Mouse (Mus musculus) heart, postnatal 0 days (tissue): ENCODE measurements around the gene Mpo. TPM values are rescaled to one million over a fixed set of nuclear protein-coding genes. Genes with fewer than 3 reads are reported as not detected.
A peak's percentile ranks its signal among the peaks of the same experiment; 100 is the strongest.

Experiments used
- ATAC-seq: fragments of 200-750 bp; cut with Nextera tagmentation; 2 replicates; pipeline ENCODE4 v1.8.0; 2017; ENCODE audit warnings: low read depth, moderate number of reproducible peaks, moderate library complexity; ENCODE audit not compliant: insufficient read depth
- DNase-seq: peaks from one replicate; pipeline ENCODE4 v3.0.0-alpha.2; 2016; ENCODE audit warnings: low spot score
- H3K27ac ChIP-seq: fragments of 300-500 bp; sonication (generic); 2 replicates; pipeline ENCODE4 v1.5.1; 2014; ENCODE audit warnings: low read depth, mild to moderate bottlenecking
- H3K27me3 ChIP-seq: fragments of 300-500 bp; sonication (generic); 2 replicates; pipeline ENCODE4 v1.6.1; 2014; ENCODE audit warnings: low read length, mixed read lengths; ENCODE audit not compliant: control insufficient read depth, insufficient read depth
- H3K36me3 ChIP-seq: fragments of 300-500 bp; sonication (generic); replicated peaks from 2 replicates; pipeline ENCODE4 v1.6.1; 2014; ENCODE audit warnings: low read length, mixed read lengths; ENCODE audit not compliant: control insufficient read depth, insufficient read depth
- H3K4me1 ChIP-seq: fragments of 300-500 bp; sonication (generic); 2 replicates; pipeline ENCODE4 v1.6.1; 2014; ENCODE audit warnings: antibody characterized with exemption; ENCODE audit not compliant: control insufficient read depth, insufficient read depth
- H3K4me2 ChIP-seq: fragments of 300-500 bp; sonication (generic); 2 replicates; pipeline ENCODE4 v1.6.1; 2014; ENCODE audit warnings: low read depth, mild to moderate bottlenecking, low read length, moderate library complexity
- H3K4me3 ChIP-seq: fragments of 300-500 bp; sonication (generic); 2 replicates; pipeline ENCODE4 v1.5.1; 2014; ENCODE audit warnings: low read depth, low read length
- H3K9ac ChIP-seq: fragments of 300-500 bp; sonication (generic); replicated peaks from 2 replicates; pipeline ENCODE4 v1.6.1; 2014; ENCODE audit warnings: low read depth, low read length, mixed read lengths
- H3K9me3 ChIP-seq: fragments of 300-500 bp; sonication (generic); replicated peaks from 2 replicates; pipeline ENCODE4 v1.6.1; 2016; ENCODE audit warnings: low read length; ENCODE audit not compliant: control insufficient read depth
- CTCF ChIP-seq: IDR thresholded peaks from 2 replicates; pipeline ENCODE4 v1.5.1; 2016; ENCODE audit warnings: antibody characterized with exemption, control low read depth, low read depth
- EP300 ChIP-seq: IDR thresholded peaks from 2 replicates; pipeline ENCODE4 v1.6.1; 2016; ENCODE audit warnings: antibody characterized with exemption, low read depth
- WGBS: fragments of 180-500 bp; shearing (Covaris S2); extraction: QIAGEN DNeasy Blood & Tissue Kit; methylation state at CpG from one replicate; pipeline ENCODE4 v1.1.7; 2014; 5-methylcytosine and 5-hydroxymethylcytosine counted together
- polyA plus RNA-seq: library from polyadenylated mRNA; unstranded; fragments of >200 nt; fragmentation: Nextera tagmentation; extraction: Ambion mirVana; gene quantifications from 2 replicates; pipeline ENCODE4 v1.2.1, GENCODE M21; 2015
- total RNA-seq: library from RNA; depleted of rRNA; stranded (reverse); fragments of >200 nt; gene quantifications from 2 replicates; pipeline ENCODE4 v1.2.3, GENCODE M21; 2014; ENCODE audit warnings: low replicate concordance

The Mpo gene
- total and polyA plus RNA-seq, 2 experiments from 2014 or later = 0.36 to 2.6 TPM

DNA sequence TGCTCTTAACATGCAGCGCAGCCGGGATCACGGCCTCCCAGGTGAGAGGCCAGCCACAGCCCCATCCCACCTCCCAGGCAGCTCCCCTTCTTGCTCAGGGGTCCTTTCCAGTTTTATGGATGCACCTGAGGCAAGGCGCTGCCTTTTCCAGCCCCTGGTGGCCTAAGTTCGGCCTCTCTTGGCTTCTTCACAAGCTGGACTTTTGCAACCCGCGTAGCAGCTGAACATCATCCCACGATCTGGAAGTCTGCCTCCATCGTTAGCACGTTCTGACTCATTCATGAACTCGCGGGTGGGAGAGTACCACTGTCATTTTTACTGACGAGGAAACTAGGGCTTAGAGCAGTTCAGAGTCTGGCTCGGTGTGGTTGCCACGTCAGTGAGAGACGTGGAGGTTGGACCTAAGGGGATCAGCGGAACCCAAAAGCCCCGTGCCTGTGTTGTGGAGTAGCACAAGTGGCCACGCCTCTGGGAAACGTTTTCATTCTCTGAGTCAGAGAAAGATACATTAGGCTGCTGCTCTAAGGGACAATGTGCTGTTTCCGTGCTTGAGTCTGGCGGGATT, 8.4 kb downstream of the Mpo start:
- 0 out of 2 replicates have a peak, but pooled peaks cover 6% of the 10 kb centered on the region for H3K27me3 ChIP-seq
- WGBS = 79% methylated on average over 22 of the region's 22 CpGs
- DNase-seq (no peak), ATAC-seq (no peak)
- no peak overlapping the region for H3K9ac ChIP-seq
- no peaks in the 10 kb centered on the region for H3K36me3 ChIP-seq
- no peak overlapping the region for H3K4me2 ChIP-seq
- no peaks in the 10 kb centered on the region for H3K4me1 ChIP-seq
- H3K4me3 ChIP-seq = no peak overlapping the region
- no peaks in the 10 kb centered on the region for H3K9me3 ChIP-seq
- no peak overlapping the region for H3K27ac ChIP-seq
- no peak for TF ChIP-seq CTCF
- TF ChIP-seq EP300 = no peak

DNA sequence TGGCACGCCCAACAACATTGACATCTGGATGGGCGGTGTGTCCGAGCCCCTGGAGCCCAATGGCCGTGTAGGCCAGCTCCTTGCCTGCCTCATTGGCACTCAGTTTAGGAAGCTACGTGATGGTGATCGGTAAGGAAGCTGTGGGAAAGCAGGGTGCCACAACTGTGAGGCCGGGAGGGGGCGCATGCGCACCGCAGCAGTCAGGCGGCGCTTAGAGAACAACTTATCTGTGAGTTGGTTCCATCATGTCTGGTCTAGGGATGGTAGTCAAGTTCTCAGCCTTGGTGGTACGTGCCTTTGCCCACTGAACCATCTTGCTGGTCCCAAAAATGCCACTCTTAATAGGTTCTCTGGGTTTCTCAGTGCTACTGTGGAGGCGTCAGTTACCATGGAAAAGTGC, 9.2 kb downstream of the Mpo start:
- Histone ChIP-seq H3K27ac (no peak overlapping the region), H3K27me3 (no peaks in the 10 kb centered on the region), H3K4me2 (no peak overlapping the region), H3K36me3 (no peaks in the 10 kb centered on the region), H3K4me1 (no peaks in the 10 kb centered on the region), H3K9me3 (no peaks in the 10 kb centered on the region), H3K9ac (no peak overlapping the region), H3K4me3 (no peak overlapping the region)
- TF ChIP-seq CTCF = peak; percentile 52
- TF ChIP-seq EP300 = no peak
- 45% methylated on average over 14 of the region's 14 CpGs for WGBS
- DNase-seq (no peak), ATAC-seq (no peak)

DNA sequence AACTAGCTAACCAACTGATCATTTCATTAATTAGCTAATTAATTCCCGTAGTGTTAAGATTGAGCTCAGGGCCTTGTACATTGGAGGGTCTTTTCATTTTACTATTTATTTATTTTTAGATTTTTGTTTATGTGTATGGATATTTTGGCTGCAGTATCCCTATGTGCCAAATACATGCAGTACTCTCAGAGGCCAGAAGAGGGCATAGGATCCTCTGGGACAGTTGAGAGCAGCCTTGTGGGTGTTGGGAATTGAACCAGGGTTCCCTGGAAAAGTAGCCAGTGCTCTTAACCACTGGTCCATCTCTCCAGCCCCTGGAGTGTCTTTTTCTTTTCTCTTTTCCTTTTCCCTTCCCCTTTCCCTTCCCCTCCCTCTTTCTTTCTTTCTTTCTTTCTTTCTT, 12.1 kb downstream of the Mpo start:
- Histone ChIP-seq H3K27ac (no peak overlapping the region), H3K36me3 (no peaks in the 10 kb centered on the region), H3K27me3 (no peaks in the 10 kb centered on the region), H3K4me2 (no peak overlapping the region), H3K9me3 (no peaks in the 10 kb centered on the region), H3K4me3 (no peak overlapping the region), H3K4me1 (no peaks in the 10 kb centered on the region), H3K9ac (no peak overlapping the region)
- DNase-seq (no peak), ATAC-seq (no peak)
- WGBS = 68% methylated on average over 1 of the region's 1 CpGs
- no peak for TF ChIP-seq EP300
- TF ChIP-seq CTCF = peak; percentile 31; the same call in 1 of the 2 replicates

- no peak for ATAC-seq
- Histone ChIP-seq H3K9ac (no peak overlapping the region), H3K36me3 (no peaks in the 10 kb centered on the region), H3K4me3 (no peak overlapping the region), H3K4me1 (no peaks in the 10 kb centered on the region), H3K27ac (no peak overlapping the region), H3K27me3 (no peaks in the 10 kb centered on the region), H3K4me2 (no peak overlapping the region), H3K9me3 (no peaks in the 10 kb centered on the region)
- DNase-seq = no peak
- no peak for TF ChIP-seq CTCF
- TF ChIP-seq EP300 = no peak
- 69% methylated on average over 6 of the region's 6 CpGs for WGBS
These were observed 14.1 kb downstream of the Mpo start for GRCm38 (mm10) chr11:87807433-87807832.

- H3K9ac ChIP-seq = no peak overlapping the region
- WGBS = 65% methylated on average over 7 of the region's 7 CpGs
- H3K36me3 ChIP-seq = no peaks in the 10 kb centered on the region
- no peaks in the 10 kb centered on the region for H3K4me1 ChIP-seq
- DNase-seq (no peak), ATAC-seq (no peak)
- no peaks in the 10 kb centered on the region for H3K9me3 ChIP-seq
- no peak overlapping the region for H3K4me2 ChIP-seq
- no peak overlapping the region for H3K4me3 ChIP-seq
- no peak overlapping the region for H3K27ac ChIP-seq
- H3K27me3 ChIP-seq = no peaks in the 10 kb centered on the region
- no peak for TF ChIP-seq CTCF
- no peak for TF ChIP-seq EP300
These were observed 14.9 kb downstream of the Mpo start for GRCm38 (mm10) chr11:87808236-87808635.

DNA sequence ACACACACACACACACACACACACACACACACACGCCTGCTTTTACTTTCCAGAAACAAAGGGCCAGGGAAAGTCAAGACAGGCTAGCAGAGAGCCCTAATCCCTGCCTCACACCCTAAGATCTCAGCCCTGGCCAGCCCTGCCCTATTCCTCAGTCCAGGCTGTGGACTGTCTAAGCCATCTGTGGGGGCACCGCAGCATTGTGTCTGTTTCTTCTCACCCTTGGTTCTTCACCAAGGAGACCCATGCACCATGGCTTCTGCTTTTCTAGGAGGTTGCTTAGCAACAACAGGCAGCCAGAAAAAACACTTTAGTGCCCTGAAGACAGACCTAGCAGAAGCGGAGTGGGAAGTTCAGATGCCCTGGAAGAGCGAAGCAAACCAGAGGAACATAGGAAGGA, 18.0 kb downstream of the Mpo start:
- Histone ChIP-seq H3K27me3 (peaks cover 13% of the 10 kb centered on the region; the same call in 1 of the 2 replicates), H3K9me3 (no peaks in the 10 kb centered on the region), H3K36me3 (no peaks in the 10 kb centered on the region), H3K4me2 (no peak overlapping the region), H3K4me1 (no peaks in the 10 kb centered on the region), H3K27ac (no peak overlapping the region), H3K9ac (no peak overlapping the region), H3K4me3 (no peak overlapping the region)
- ATAC-seq (no peak), DNase-seq (no peak)
- 31% methylated on average over 4 of the region's 4 CpGs for WGBS
- TF ChIP-seq EP300 (no peak), CTCF (no peak)
